Mouse (Mus musculus) kidney, adult 2 months (tissue): ENCODE measurements at regions not wholly inside any gene's neighbourhood (a gene's known extent, or its start where the extent isn't known, plus 50 kb on each side); places are given as distances from the start of the nearest gene placed in this dataset.

Experiments used
- CTCF ChIP-seq: fragments of 200-500 bp; conservative IDR thresholded peaks from 2 replicates; pipeline ENCODE4 v1.5.1; 2011; ENCODE audit warnings: low read depth, mild to moderate bottlenecking, control low read depth, low read length, moderate library complexity, mixed read lengths; ENCODE audit not compliant: insufficient read depth, insufficient read length
- POLR2A ChIP-seq: fragments of 200-500 bp; IDR thresholded peaks from one replicate; pipeline ENCODE4 v1.6.1; 2011; ENCODE audit warnings: low read depth, low read length, control low read depth

GRCm38 (mm10) chr1:141999769-142000168, 1640.7 kb upstream of the B3galt2 start:
- no peak for TF ChIP-seq POLR2A
- no peak for TF ChIP-seq CTCF
